Mouse (Mus musculus): Measurements from ENCODE around the gene Tmem72.

The Tmem72 gene

GRCm38 (mm10) chr6:116679563-116680288, 37.0 kb downstream of the Tmem72 start:
- DNase-seq = peak; percentile 48 to 54

- DNase-seq = peak in 1 of 2 experiments; percentile 21
These were observed 39.4 kb downstream of the Tmem72 start for GRCm38 (mm10) chr6:116677321-116677720.

GRCm38 (mm10) chr6:116676355-116676913, 40.3 kb downstream of the Tmem72 start:
- DNase-seq = peak; percentile 38 to 40

- DNase-seq = peak in 1 of 2 experiments; percentile 23
These were observed 42.3 kb downstream of the Tmem72 start for GRCm38 (mm10) chr6:116674283-116674886.

GRCm38 (mm10) chr6:116673471-116674282, 43.0 kb downstream of the Tmem72 start, which contains the start of gene Rassf4:
Rassf4 (minus strand) TSS chr6:116673952.
- peak; percentile 87 to 92 for DNase-seq

DNA sequence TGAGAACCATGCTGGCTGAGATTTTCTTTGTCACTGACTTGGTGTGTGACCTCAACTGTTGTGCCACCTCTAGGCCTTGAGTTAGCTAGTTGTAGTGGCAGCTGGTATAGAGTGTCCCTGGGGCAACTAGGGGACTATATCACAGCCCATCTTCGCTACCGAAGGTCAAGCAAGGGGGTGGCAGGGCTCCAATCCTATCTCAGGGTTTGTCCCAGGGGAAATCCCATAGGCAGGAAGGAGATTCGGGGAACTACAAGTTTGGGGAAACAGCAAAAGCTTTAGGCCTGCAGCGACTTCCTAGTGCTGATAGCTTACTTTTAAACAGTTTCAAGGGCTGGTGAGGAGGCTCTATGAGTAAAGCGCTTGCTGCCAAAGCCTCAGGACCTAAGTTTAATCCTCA, 44.4 kb downstream of the Tmem72 start:
- DNase-seq = peak in 1 of 2 experiments; percentile 19

- DNase-seq = peak in 1 of 2 experiments; percentile 19
These were observed 44.9 kb downstream of the Tmem72 start for GRCm38 (mm10) chr6:116671768-116672167.

DNA sequence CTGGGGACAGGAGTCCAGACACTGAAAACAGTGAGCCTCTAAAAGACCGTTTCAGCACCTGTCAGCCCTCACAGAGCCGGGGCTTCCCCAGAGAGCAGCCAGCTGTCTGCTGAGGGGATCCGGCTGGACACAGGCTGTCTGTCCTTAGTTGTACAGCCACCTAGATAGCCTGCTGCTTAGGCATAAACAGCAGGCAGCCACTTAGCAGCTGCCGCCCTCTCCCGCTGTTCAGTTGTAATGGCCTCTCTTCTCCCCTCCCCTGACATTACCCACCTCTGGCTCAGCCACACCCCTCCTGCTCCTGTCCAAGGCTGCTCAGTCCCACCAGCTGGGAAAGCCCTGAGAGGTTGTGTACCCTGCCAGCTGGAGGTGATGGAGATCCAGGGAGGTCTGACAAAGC, 45.7 kb downstream of the Tmem72 start:
- DNase-seq = peak in 1 of 2 experiments; percentile 59

GRCm38 (mm10) chr6:116670144-116670543, 46.6 kb downstream of the Tmem72 start:
- no peak for DNase-seq

- DNase-seq = peak in 1 of 2 experiments; percentile 38
These were observed 47.8 kb downstream of the Tmem72 start for GRCm38 (mm10) chr6:116668682-116669470.

- no peak for DNase-seq
These were observed 49.3 kb downstream of the Tmem72 start for GRCm38 (mm10) chr6:116667382-116667781.

DNA sequence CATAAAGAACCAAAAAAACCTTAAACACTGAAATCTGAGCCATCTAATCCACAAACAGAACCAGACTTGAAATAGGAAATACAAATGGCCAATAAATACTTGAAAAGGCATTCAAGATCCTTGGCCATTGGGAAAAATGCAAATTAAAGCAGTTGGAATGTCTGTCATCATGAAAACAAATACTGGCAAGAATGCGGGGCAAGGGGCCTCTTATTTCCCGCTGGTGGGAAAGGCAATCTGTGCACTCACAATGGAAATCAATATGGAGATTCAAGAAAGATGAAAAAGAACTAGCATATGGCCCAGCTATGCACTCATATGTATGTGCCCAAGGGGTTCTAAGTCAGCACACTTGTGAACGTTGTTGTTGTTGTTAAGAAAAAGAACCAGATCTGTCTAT, 49.8 kb downstream of the Tmem72 start:
- DNase-seq = no peak

DNA sequence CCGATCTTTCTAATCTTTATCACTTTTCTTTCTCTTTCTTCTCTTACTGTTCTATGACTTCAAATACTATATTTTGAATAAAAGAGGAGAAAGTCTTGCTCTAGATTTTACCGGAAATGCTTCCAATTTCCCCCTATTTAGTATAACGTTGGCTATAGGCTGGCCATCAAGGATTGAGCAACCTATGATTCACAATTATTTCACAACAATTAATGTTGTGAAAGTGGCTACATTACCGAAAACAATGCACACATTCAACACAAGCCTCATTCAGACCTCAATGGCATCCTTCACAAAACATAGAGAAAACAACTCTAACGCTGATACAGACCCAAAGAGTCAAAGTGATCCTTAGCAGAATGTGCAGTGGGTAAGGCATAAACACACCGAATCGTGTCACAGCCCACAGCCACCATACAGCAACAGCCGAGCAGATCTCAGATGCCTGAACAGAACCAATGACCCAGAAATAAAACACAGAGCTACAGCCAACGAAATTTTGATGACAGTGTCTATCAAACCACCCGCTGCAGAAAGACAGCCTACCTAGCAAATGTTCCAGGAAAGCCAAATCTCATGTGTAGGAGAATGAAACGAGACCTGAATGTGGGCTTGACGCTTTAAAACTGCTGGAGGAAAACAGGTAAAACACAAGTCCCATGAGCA, 50.5 kb downstream of the Tmem72 start:
- no peak for DNase-seq

- DNase-seq = no peak
These were observed 51.9 kb downstream of the Tmem72 start for GRCm38 (mm10) chr6:116664830-116665229.

GRCm38 (mm10) chr6:116664031-116664430, 52.7 kb downstream of the Tmem72 start:
- peak; percentile 39 to 54 for DNase-seq

- no peak for DNase-seq
These were observed 53.3 kb downstream of the Tmem72 start for GRCm38 (mm10) chr6:116663364-116663763.

DNA sequence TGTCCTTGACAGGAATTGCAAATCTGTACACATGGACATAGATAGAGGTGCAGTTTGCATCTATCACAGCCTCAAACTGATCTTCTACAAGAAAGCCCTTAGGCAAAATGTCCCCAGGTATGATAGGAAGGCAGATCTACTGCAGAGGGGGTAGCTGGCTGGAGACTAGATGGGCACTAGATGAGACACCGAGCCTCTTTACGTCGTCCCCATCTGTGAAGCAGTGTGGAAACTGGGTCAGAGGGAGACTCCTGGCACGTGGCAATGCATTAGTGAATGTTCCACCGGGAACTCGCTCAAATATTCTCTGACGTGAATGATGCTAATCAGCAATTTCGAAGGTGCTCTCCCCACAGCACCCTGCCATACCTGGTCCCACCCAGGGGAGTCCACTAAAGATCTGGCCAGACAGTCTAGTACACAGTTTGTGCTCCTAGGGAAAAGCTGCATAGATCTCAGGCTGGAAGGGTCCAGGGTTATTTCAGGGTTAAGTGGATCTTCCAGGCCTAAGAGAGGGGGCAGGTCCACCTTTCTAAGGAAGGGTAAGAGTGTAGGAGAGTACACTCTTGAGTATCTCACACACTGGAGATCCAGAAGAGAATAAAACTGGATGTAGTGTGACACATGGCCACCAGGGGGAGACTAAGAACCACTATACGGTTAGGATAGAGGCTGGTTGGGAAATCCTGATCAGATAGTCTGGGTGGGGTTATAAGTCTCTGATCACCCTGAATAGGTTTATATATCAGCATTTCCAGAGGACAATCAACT, 62.8 kb downstream of the Tmem72 start:
- peak in 1 of 2 experiments; percentile 60 for DNase-seq

DNA sequence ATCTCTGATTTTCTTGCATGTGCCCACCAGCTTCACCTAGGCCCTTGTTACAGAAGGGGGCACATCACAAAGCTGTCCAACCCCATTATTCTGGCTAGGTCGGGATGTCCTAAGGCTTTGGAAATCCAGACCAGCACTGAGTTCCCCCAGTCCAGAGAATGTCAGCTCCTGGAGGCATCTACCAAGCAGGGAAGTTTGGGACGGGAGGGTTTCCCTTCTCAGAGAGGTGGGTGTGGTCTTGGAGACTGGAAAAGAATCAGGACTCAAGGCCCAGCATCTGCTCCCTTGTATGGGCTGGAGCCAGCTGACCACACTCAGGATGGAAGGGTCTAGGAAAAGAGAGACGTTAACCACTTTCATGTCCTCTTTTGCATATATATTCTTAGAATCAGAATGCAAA, 63.5 kb downstream of the Tmem72 start:
- no peak for DNase-seq

DNA sequence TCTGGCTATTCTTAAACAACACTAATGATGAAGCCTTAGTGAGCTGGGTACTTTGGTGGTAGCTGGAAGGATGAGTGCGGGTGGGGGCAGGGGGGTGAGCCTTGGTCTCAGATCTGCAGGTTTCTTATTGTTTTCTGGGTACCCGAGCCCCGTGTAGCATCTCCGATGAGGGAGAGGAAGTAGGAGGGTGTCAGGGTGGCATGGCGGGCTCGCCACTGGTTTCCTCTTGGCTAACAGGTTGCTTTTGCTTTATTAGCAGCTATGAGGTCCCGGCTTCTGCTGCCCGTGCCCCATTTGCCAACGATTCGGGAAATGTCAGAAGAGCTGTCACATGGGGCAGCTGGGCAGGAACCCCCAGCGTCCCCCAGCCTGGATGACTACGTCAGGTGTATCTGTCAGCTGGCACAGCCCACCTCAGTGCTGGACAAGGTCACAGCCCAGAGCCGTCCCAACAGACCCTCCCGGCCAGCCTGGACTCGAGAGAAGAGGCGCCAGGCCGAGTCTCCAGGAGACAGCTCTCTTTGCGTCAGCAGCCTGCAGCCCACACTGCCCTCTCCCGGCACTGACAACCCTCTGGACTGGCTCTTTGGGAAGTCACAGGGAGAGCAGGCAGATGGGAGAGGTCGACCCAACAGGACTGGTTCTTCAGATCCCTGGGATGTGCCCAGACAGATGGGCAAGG, 65.1 kb downstream of the Tmem72 start:
- peak; percentile 76 to 78 for DNase-seq

GRCm38 (mm10) chr6:116650406-116650805, 66.3 kb downstream of the Tmem72 start, which contains the start of gene Depp1:
Depp1 (plus strand) TSS chr6:116650609.
- DNase-seq = peak; percentile 75 to 86
